Mouse (Mus musculus): ENCODE measurements around the gene Slc17a5.
"Not testable (repeated sequence)": the region's sequence is repeated elsewhere in the genome, so short reads cannot be mapped to it uniquely, and the experiment has no call there.

Gene Slc17a5

GRCm38 (mm10) chr9:78520127-78520779 is 67.6 kb downstream of the Slc17a5 start:
- DNase-seq (ENCODE audit: low read depth, low spot score), result no peak

GRCm38 (mm10) chr9:78517237-78517636 is 70.6 kb downstream of the Slc17a5 start:
- DNase-seq (ENCODE audit: low read depth, low spot score), result not testable (repeated sequence)

GRCm38 (mm10) chr9:78516125-78516524 is 71.7 kb downstream of the Slc17a5 start:
- DNase-seq (ENCODE audit: low read depth, low spot score), result no peak

- no peak for DNase-seq (ENCODE audit: low read depth, low spot score)
Measured at GRCm38 (mm10) chr9:78514681-78515080, 73.2 kb downstream of the Slc17a5 start.

GRCm38 (mm10) chr9:78513776-78514500 is 73.9 kb downstream of the Slc17a5 start:
- DNase-seq (ENCODE audit: low read depth, low spot score), result no peak

- DNase-seq (ENCODE audit: low read depth, low spot score), result no peak
Measured at GRCm38 (mm10) chr9:78511705-78512104, 76.1 kb downstream of the Slc17a5 start.

- DNase-seq (ENCODE audit: low read depth, low spot score), result no peak
Measured at GRCm38 (mm10) chr9:78508106-78508786, 79.6 kb downstream of the Slc17a5 start.

GRCm38 (mm10) chr9:78506722-78507077 is 81.1 kb downstream of the Slc17a5 start:
- DNase-seq (ENCODE audit: low read depth, low spot score), result no peak

- DNase-seq (ENCODE audit: low read depth, low spot score), result no peak
Measured at GRCm38 (mm10) chr9:78506002-78506721, 81.7 kb downstream of the Slc17a5 start.

- no peak for DNase-seq (ENCODE audit: low read depth, low spot score)
Measured at GRCm38 (mm10) chr9:78505223-78505622, 82.6 kb downstream of the Slc17a5 start.

- DNase-seq (ENCODE audit: low read depth, low spot score), result no peak
Measured at GRCm38 (mm10) chr9:78504679-78505078, 83.2 kb downstream of the Slc17a5 start.

- no peak for DNase-seq (ENCODE audit: low read depth, low spot score)
Measured at GRCm38 (mm10) chr9:78504133-78504532, 83.7 kb downstream of the Slc17a5 start.

GRCm38 (mm10) chr9:78503223-78504079 is 84.4 kb downstream of the Slc17a5 start:
- DNase-seq (ENCODE audit: low read depth, low spot score), result no peak

- no peak for DNase-seq (ENCODE audit: low read depth, low spot score)
Measured at GRCm38 (mm10) chr9:78501284-78501683, 86.6 kb downstream of the Slc17a5 start.

- DNase-seq (ENCODE audit: low read depth, low spot score), result no peak
Measured at GRCm38 (mm10) chr9:78500386-78500785, 87.5 kb downstream of the Slc17a5 start.

- DNase-seq (ENCODE audit: low read depth, low spot score), result no peak
Measured at GRCm38 (mm10) chr9:78493171-78493570, 94.7 kb downstream of the Slc17a5 start.

- DNase-seq (ENCODE audit: low read depth, low spot score), result no peak
Measured at GRCm38 (mm10) chr9:78492254-78492653, 95.6 kb downstream of the Slc17a5 start.

GRCm38 (mm10) chr9:78491169-78491568 is 96.7 kb downstream of the Slc17a5 start:
- no peak for DNase-seq (ENCODE audit: low read depth, low spot score)

- DNase-seq (ENCODE audit: low read depth, low spot score), result no peak
Measured at GRCm38 (mm10) chr9:78488890-78489420, 98.9 kb downstream of the Slc17a5 start, which contains the start of gene Eef1a1. Eef1a1 (minus strand) TSS chr9:78489151.

- DNase-seq (ENCODE audit: low read depth, low spot score), result not testable (repeated sequence)
Measured at GRCm38 (mm10) chr9:78488021-78488420, 99.8 kb downstream of the Slc17a5 start.
